Mouse (Mus musculus) CH12.LX (cell line): Measurements from ENCODE around the gene Net1.

Source experiments
- CTCF ChIP-seq, 2 experiments: IDR thresholded peaks in 1 of 2; conservative IDR thresholded peaks in 1 of 2; 2 replicates each; pipeline ENCODE4 v1.5.1; 2011 to 2012; ENCODE audit warnings: low read depth in 2 of 2, low read length in 2 of 2, improper control_type of control experiment in 1 of 2, inconsistent platforms in 1 of 2, mild to moderate bottlenecking in 1 of 2, moderate library complexity in 1 of 2
- ETS1 ChIP-seq: conservative IDR thresholded peaks from 2 replicates; pipeline ENCODE4 v1.6.1; 2012; ENCODE audit warnings: low read depth, mild to moderate bottlenecking, inconsistent platforms, low read length, improper control_type of control experiment, moderate library complexity
- IRF4 ChIP-seq: IDR thresholded peaks from 2 replicates; pipeline ENCODE4 v1.6.1; 2014; ENCODE audit warnings: low read depth, mild to moderate bottlenecking, inconsistent platforms, low read length, improper control_type of control experiment
- MYC ChIP-seq: IDR thresholded peaks from 2 replicates; pipeline ENCODE4 v1.6.1; 2011; ENCODE audit warnings: low read depth, mild to moderate bottlenecking, improper control_type of control experiment, low read length
- POLR2A ChIP-seq: IDR thresholded peaks from 2 replicates; pipeline ENCODE4 v1.6.1; 2011; ENCODE audit warnings: low read depth, mild to moderate bottlenecking, improper control_type of control experiment, low read length
- TBP ChIP-seq: conservative IDR thresholded peaks from 2 replicates; pipeline ENCODE4 v1.6.1; 2011; ENCODE audit warnings: low read depth, low read length, improper control_type of control experiment
- ZC3H11A ChIP-seq: IDR thresholded peaks from 2 replicates; pipeline ENCODE4 v1.6.1; 2012; ENCODE audit warnings: low read depth, mild to moderate bottlenecking, inconsistent platforms, low read length, improper control_type of control experiment
- ZMIZ1 ChIP-seq: IDR thresholded peaks from 2 replicates; pipeline ENCODE4 v1.6.1; 2012; ENCODE audit warnings: low read depth, mild to moderate bottlenecking, inconsistent platforms, low read length, improper control_type of control experiment

DNA sequence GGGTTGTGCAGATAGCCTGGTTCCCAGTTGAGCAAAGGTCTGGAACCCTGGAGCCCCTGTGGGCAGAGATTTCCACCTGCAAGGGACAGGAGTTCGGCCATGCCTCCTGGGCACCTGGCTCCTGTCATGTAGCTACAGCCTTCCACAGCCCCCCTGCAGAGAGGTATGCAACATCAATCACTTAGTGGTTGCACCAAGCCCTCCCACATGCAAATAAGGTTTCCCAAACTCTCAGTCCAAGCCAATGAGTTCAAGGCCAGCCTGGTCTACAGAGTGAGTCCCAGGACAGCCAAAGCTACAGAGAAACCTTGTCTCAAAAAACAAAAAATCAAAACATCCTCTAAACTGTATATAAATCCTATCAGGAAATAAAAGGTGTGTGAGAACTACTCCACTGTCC lies 67.7 kb downstream of the Net1 start:
- TF ChIP-seq ZC3H11A (no peak), CTCF (conservative IDR thresholded peaks at IDR 0.05 in 1 of 2, IDR thresholded peaks at IDR 0.05 in 1 of 2; ENCODE audit: low read depth in 2 of 2, low read length in 2 of 2) (no peak), ETS1 (no peak), IRF4 (no peak), POLR2A (no peak), TBP (no peak), ZMIZ1 (no peak), MYC (no peak)
